Mouse (Mus musculus) gastrocnemius, adult 18-20 months (tissue): Measurements from ENCODE around the gene Sbpl. TPM values are rescaled to one million over a fixed set of nuclear protein-coding genes. Genes with fewer than 3 reads are reported as not detected.

ENCODE experiments used
- DNase-seq: peaks from one replicate; pipeline ENCODE4 v3.0.0; 2021; ENCODE audit warnings: low spot score
- long read RNA-seq, 2 experiments: library from polyadenylated mRNA; stranded (forward); transcript quantifications; one replicate each; pipeline ENCODE4 v2.0.0; 2021
- total RNA-seq, 2 experiments: library from RNA; stranded (reverse); gene quantifications; 2 replicates each; pipeline ENCODE4 v1.2.3; 2021

Gene Sbpl
- total RNA-seq, result not detected
- long read RNA-seq, experiment 1, result 0 reads
- long read RNA-seq, experiment 2, result 0 reads

GRCm38 (mm10) chr17:23955174-23955573 is at the start of gene Sbpl:
TSS of gene Sbpl (minus strand) at chr17:23955274.
- DNase-seq, result no peak

DNA sequence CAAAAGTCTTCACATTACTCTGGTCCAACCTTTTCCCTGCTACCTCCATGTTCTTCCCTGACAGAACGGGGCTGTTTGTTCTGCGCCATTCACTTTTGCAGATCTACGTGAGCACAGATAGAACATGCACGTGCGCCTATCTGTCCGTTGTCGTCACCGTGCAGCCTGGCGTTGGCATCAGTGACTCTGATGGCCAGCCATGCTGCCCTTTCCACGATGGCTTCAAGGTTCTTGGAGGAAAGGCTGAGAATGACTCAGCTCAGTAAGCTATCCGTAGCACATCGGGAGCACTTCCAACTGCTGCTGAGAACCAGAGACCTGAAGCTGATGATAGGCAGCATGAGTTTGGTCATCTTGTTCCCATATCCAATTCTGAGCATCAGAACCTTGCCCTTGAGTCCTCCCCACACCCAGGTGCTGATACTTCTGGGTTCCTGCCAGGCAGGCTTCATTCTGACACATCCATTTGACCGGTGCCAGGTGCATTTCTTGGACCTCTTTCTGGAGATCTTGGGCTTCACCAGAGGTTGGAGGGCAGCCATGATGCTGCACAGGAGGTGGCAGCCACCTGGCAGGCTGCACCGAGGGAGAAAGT is 49.1 kb upstream of the Sbpl start:
- no peak for DNase-seq

- peak; percentile 23 for DNase-seq
Measured at GRCm38 (mm10) chr17:24000404-24000803, 45.3 kb upstream of the Sbpl start.

DNA sequence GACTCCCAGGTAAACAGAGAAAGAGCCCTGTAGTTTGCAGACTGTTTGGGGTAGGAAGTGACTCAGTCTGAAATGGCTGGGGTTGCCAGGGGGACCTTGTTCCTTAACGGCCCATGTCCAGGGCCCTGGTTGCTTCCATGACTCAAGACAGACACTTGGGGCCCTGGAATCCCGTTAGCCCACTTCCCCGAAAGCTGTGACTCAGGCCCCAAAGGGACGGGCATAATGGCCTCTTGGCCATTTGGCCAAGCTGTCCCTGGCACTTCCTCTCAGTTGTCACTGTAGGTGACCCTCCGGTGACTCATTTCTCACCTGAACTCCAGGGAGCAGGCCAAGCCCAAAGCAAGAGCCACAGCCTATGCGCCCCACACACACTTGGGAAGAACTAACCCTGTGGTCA is 43.3 kb upstream of the Sbpl start:
- DNase-seq, result no peak

DNA sequence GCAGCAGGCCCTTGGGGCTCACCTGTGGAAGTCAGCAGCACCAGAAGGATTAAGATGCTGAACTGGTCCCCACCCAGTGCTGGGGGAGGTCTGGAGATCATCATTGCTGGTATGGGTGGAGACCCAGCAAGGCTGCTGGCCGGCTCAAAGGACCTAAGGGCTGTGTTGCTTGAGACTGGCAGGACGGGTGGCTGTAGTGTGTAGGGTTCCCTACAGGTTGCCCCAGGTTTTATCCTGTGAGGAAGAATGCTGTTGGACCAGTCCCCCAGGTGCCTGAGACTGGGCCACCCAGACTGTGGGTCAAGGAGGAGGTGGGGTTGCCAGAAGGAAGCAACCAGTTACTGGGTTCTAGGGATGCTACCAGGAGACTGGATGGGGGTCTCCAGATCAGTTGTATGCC is 42.8 kb upstream of the Sbpl start, which contains the start of gene Prss22:
Gene Prss22 (minus strand): TSS at position 200 of the 400 bp plus-strand sequence.
- DNase-seq, result no peak

DNA sequence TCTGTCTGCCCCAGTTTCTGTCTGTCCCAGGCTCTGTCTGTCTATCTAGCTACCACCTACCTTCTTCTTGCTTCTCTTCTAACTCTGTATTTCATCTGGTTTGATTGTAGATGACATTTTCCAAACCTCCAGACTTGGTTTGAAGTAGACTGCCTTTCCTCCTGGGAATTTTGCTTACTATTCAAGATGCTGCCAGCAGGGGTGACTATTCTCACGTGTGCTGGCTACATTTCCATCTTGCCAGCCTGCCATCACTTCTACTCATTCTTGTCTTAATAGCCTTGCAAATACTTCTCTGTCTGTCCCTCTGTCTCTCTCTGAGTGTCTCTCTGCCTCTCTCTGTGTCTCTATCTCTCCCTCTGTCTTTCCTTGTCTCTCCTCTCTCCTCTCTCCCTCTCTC is 40.3 kb upstream of the Sbpl start:
- DNase-seq, result no peak

- no peak for DNase-seq
Measured at GRCm38 (mm10) chr17:23994667-23995066, 39.6 kb upstream of the Sbpl start.

- peak; percentile 86 for DNase-seq
Measured at GRCm38 (mm10) chr17:23993559-23994428, 38.7 kb upstream of the Sbpl start.

DNA sequence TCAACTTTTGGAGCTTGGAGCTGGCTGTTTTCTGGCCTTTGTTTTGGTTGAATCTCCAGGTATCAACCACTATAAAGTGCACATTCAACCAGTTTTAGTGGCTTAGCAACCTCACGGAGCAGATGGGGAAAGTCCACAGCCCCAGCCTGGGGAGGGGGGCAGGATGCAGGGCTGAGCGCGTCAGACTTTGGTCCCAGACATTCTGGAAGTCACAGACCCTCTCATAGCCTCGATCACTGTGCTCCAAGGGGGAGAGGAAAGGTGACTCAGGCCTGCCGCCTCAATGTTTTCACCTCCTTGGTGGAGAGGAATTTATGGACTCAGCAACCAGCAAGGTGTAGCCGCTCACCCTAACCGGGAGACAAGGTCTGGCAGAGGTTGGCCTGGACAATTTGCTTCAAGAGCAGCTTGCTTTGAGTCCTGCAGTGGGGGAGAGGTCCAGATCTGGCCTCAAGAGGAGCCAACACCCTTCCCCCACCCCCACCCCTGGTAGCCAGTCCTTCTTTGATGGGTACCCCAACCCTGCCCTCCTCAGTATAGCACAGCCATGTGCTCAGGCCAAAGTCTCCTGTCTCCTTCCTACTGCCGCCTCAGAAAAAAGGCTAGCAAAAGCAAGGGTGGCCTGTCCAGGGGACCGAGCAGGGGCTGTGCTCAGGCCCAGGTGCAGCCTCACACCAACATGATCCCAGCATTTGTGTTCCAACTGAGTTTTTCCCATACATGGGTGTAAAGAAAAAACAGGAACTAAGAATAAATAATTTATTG is 37.9 kb upstream of the Sbpl start:
- no peak for DNase-seq

- no peak for DNase-seq
Measured at GRCm38 (mm10) chr17:23989802-23990201, 34.7 kb upstream of the Sbpl start.

- no peak for DNase-seq
Measured at GRCm38 (mm10) chr17:23984989-23985388, 29.9 kb upstream of the Sbpl start.

DNA sequence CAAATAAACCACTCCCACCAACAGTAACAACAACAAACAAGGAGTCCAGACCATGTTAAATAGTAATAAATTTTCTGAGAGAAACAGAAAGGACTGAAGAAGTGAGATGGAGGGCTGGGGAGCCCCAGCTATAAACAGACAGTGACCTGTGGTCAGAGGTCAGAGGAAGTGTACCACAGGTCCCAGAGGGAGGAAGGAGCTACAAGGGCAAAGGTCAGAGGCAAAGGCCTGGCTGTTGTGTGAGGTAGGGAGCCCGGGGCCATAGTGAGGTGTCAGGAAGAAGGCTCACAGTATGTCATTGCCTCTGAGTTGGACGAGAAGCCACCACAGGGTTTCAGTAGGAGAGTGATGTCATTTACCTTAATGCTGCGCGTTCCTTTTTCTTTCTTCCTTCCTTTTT is 27.8 kb upstream of the Sbpl start:
- DNase-seq, result no peak

DNA sequence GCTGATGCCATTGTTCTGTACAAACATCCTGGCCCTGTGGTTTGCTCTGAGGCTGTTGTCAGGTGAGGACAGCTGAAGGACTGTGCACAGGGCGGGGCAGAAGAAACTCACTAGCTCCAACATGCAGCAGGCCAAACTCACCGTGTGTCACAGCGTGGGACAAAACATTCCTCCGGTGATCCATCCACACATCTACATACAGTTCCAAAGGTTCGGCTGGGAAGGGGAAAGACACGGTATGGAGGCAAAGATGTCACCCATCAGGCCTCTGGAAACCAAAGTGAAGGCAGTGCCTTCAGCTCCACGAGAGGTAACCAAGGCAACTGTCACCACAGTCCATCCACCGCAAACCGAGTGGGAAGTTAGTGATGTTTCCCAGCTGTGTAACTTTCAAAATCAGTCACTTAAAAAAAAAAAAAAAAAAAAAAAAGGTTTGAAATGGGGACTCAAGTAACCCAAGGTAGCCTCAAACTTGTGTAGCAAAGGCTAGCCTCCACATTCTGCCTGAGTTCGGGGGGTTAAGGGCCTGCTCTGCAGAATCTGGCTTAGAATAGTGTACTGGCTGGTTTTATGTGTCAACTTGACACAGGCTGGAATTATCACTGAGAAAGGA is 25.3 kb upstream of the Sbpl start, which contains the start of gene Prss30:
Gene Prss30 (minus strand): TSS at position 270 of the 613 bp plus-strand sequence.
- DNase-seq, result no peak

DNA sequence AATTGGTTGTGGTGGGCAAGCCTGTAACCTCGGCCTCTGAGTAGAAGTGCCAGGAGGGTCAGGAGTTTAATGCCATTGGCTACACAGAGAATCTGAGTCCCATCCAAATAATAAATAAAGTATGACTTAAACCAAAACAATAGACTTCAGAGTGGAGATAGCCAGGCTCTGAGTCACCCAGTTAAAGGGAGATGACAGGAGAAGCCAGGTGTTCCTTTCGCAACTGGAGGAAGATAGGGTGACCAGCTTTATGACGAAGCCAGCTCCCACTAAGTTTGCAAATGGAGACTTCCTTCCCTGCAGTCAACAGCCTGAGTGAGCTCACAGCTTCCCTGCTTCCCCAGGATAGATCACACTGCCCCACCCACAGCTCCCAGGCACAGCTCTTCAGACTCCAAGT is 24.4 kb upstream of the Sbpl start:
- no peak for DNase-seq

- DNase-seq, result no peak
Measured at GRCm38 (mm10) chr17:23976665-23977064, 21.6 kb upstream of the Sbpl start.

DNA sequence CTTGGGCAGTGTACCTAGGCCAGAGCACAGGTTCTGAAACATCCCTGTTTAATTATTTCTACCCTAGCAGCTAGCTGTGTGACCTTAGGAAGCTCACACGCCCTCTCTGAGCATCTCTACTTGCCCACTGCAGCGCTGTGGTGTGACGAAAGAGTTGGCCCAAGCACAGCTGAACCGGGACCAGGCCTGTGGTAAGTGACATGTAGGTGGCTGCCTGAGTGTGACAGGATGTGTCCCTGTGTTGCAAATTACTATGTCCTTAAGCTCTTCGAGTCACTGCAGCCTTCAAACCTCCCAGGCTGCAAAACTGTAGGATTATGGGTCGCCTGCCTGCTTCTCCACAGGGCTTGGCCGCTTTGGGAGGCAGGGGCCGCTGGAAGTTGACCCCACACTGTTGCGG is 16.2 kb upstream of the Sbpl start:
- no peak for DNase-seq

DNA sequence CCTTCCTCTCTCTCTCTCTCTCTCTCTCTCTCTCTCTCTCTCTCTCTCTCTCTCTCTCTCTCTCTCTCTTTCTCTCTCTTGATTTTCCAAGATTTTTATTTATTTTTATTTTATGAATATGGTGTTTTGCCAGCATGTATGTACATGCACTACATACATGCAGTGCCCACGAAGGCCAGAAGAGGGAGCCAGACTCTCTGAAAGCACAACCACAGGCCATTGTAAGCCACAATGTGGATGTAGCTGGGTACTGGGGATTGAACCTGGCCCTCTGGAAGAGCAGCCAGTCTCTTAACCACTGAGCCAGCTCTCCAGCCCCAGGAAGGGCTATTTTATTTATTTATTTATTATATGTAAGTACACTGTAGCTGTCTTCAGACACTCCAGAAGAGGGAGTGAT is 14.2 kb upstream of the Sbpl start:
- DNase-seq, result peak; percentile 54

DNA sequence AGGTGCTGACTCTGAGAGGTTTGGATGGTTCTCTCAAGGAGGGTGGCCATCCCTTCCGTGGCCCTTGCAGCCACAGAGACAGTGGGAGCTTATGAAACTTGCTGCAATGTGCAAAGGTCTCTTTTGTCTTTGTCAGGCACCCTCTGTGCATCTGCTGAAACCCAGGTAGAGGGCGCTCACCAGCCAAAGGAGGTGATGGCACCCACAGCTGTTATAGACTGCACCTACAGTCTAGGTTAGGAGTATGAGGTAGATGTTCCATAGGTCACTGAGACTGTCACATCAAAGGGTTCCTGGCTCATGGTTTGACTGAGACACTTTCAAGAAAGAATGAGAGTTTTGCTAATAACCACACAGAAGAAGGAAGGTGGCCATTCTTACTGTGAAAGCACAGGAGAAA is 13.7 kb upstream of the Sbpl start:
- no peak for DNase-seq

GRCm38 (mm10) chr17:23966658-23967401 is 11.8 kb upstream of the Sbpl start:
- peak; percentile 3 for DNase-seq

- DNase-seq, result no peak
Measured at GRCm38 (mm10) chr17:23965805-23966425, 10.8 kb upstream of the Sbpl start.
